Mouse (Mus musculus) testis, adult 2 months (tissue): Measurements from ENCODE around the gene Kcnh7.

Source experiments
- CTCF ChIP-seq: fragments of 200-500 bp; IDR thresholded peaks from 2 replicates; pipeline ENCODE4 v1.5.1; 2012; ENCODE audit warnings: low read depth, mild to moderate bottlenecking, inconsistent platforms, low read length, moderate library complexity; ENCODE audit not compliant: control insufficient read depth, insufficient read depth, insufficient replicate concordance
- POLR2A ChIP-seq: fragments of 200-500 bp; IDR thresholded peaks from 2 replicates; pipeline ENCODE4 v1.6.1; 2012; ENCODE audit warnings: low read depth, mild to moderate bottlenecking, inconsistent platforms, low read length, moderate library complexity; ENCODE audit not compliant: control insufficient read depth

- TF ChIP-seq POLR2A (no peak), CTCF (no peak)
Measured at GRCm38 (mm10) chr2:62806931-62807330, 377.2 kb downstream of the Kcnh7 start.
